24 mouse cellular contexts compared by ENCODE assay signal in the genomic region with DNA sequence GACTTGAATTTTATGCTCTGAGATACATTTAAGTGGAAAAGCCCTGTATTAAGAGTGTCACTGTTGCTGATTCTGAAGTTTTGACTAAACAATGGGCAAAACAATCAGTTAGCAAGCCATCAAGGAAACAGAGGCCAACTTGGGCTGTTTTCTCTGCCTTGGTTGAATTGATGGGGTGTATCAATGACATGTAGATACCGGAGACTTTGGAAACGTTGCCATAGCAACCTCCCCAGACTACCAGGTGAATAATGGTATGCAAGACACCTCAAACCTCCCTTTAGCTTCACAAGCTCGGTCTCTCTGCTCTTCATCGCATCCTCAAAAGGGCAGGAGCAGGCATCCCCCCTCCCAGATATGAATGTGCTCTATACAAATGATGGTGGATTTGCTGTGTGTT.
DNase-seq lines count a peak whose midpoint lies in the region; ATAC-seq and TF ChIP-seq lines count a peak whose summit lies in the region.
"Had no signal": no experiment of that assay in that cellular context is flagged by ENCODE, and none has a peak within 500 bp of the region (broad histone marks: within the 10 kb centered on the region; RNA-seq: fewer than 3 reads in every experiment).

No protein-coding gene starts in this region.

- no peak overlapping the region for H3K27ac ChIP-seq in forebrain, postnatal 0 days (ENCODE audit: low read depth, low read length)
- H3K27ac ChIP-seq in forebrain, embryonic 16.5 days (ENCODE audit: low read length) = no peak overlapping the region
- peak overlapping the region; percentile 66 for H3K27ac ChIP-seq in hindbrain, embryonic 13.5 days
- H3K27ac ChIP-seq in midbrain, embryonic 15.5 days = peak overlapping the region; percentile 33
- H3K27ac ChIP-seq: forebrain, embryonic 10.5 days; heart, embryonic 10.5 days; limb, embryonic 15.5 days; liver, embryonic 14.5 days; lung, embryonic 15.5 days had no signal

- no peaks in the 10 kb centered on the region for H3K9me3 ChIP-seq in forebrain, postnatal 0 days (ENCODE audit: low read length)
- no peaks in the 10 kb centered on the region for H3K9me3 ChIP-seq in forebrain, embryonic 16.5 days (ENCODE audit: control insufficient read depth, low read length)
- H3K9me3 ChIP-seq in hindbrain, embryonic 13.5 days = no peaks in the 10 kb centered on the region
- no peaks in the 10 kb centered on the region for H3K9me3 ChIP-seq in midbrain, embryonic 15.5 days
- H3K9me3 ChIP-seq: forebrain, embryonic 10.5 days; heart, embryonic 10.5 days; limb, embryonic 15.5 days; lung, embryonic 15.5 days had no signal

- no peak overlapping the region for H3K4me3 ChIP-seq in forebrain, postnatal 0 days (ENCODE audit: low read depth, low read length)
- no peak overlapping the region for H3K4me3 ChIP-seq in forebrain, embryonic 16.5 days (replicated peaks; ENCODE audit: low read length)
- H3K4me3 ChIP-seq in hindbrain, embryonic 13.5 days = no peak overlapping the region
- H3K4me3 ChIP-seq in midbrain, embryonic 15.5 days = no peak overlapping the region
- H3K4me3 ChIP-seq: forebrain, embryonic 10.5 days; heart, embryonic 10.5 days; limb, embryonic 15.5 days; lung, embryonic 15.5 days; myocyte had no signal

- no peaks in the 10 kb centered on the region for H3K27me3 ChIP-seq in forebrain, postnatal 0 days (ENCODE audit: insufficient read depth, low read length)
- H3K27me3 ChIP-seq in forebrain, embryonic 16.5 days (replicated peaks; ENCODE audit: control insufficient read depth, insufficient read depth, low read length) = no peaks in the 10 kb centered on the region
- no peaks in the 10 kb centered on the region for H3K27me3 ChIP-seq in hindbrain, embryonic 13.5 days
- no peaks in the 10 kb centered on the region for H3K27me3 ChIP-seq in midbrain, embryonic 15.5 days (replicated peaks)
- H3K27me3 ChIP-seq: limb, embryonic 15.5 days; lung, embryonic 15.5 days had no signal

- ATAC-seq in forebrain, postnatal 0 days = no peak
- ATAC-seq in forebrain, embryonic 16.5 days = no peak
- ATAC-seq in hindbrain, embryonic 13.5 days (ENCODE audit: low FRiP score) = no peak
- no peak for ATAC-seq in midbrain, embryonic 15.5 days (replicated peaks)
- ATAC-seq in inflammation-experienced regulatory T-cells, adult 6 months = no peak
- ATAC-seq: CD4-positive, CD25-positive, alpha-beta regulatory T cell, adult 4 months; intestine, postnatal 0 days had no signal

- no peak overlapping the region for H3K4me2 ChIP-seq in forebrain, postnatal 0 days (ENCODE audit: low read depth)
- H3K4me2 ChIP-seq in forebrain, embryonic 16.5 days (ENCODE audit: low read length) = no peak overlapping the region
- H3K4me2 ChIP-seq in hindbrain, embryonic 13.5 days = no peak overlapping the region
- no peak overlapping the region for H3K4me2 ChIP-seq in midbrain, embryonic 15.5 days
- H3K4me2 ChIP-seq: limb, embryonic 15.5 days; lung, embryonic 15.5 days had no signal

- H3K9ac ChIP-seq in forebrain, postnatal 0 days = no peak overlapping the region
- H3K9ac ChIP-seq in forebrain, embryonic 16.5 days (replicated peaks; ENCODE audit: low read depth, low read length) = no peak overlapping the region
- H3K9ac ChIP-seq in hindbrain, embryonic 13.5 days = no peak overlapping the region
- no peak overlapping the region for H3K9ac ChIP-seq in midbrain, embryonic 15.5 days
- H3K9ac ChIP-seq: limb, embryonic 15.5 days; liver, embryonic 14.5 days; lung, embryonic 15.5 days had no signal

- no peaks in the 10 kb centered on the region for H3K36me3 ChIP-seq in forebrain, postnatal 0 days (ENCODE audit: insufficient read depth)
- H3K36me3 ChIP-seq in forebrain, embryonic 16.5 days (ENCODE audit: control insufficient read depth, insufficient read depth) = no peaks in the 10 kb centered on the region
- no peaks in the 10 kb centered on the region for H3K36me3 ChIP-seq in hindbrain, embryonic 13.5 days
- no peaks in the 10 kb centered on the region for H3K36me3 ChIP-seq in midbrain, embryonic 15.5 days (replicated peaks)
- H3K36me3 ChIP-seq: forebrain, embryonic 10.5 days; heart, embryonic 10.5 days; limb, embryonic 15.5 days; lung, embryonic 15.5 days had no signal

- TF ChIP-seq CTCF in forebrain, postnatal 0 days (IDR thresholded peaks at IDR 0.05; ENCODE audit: low read depth) = no peak

- no peaks in the 10 kb centered on the region for H3K4me1 ChIP-seq in forebrain, postnatal 0 days (ENCODE audit: insufficient read depth)
- no peaks in the 10 kb centered on the region for H3K4me1 ChIP-seq in forebrain, embryonic 16.5 days (replicated peaks; ENCODE audit: control insufficient read depth, insufficient read depth, low read length)
- H3K4me1 ChIP-seq in hindbrain, embryonic 13.5 days (replicated peaks) = peaks cover 20% of the 10 kb centered on the region
- H3K4me1 ChIP-seq in midbrain, embryonic 15.5 days = peaks cover 16% of the 10 kb centered on the region
- H3K4me1 ChIP-seq: heart, embryonic 10.5 days; limb, embryonic 15.5 days; lung, embryonic 15.5 days had no signal

- peak; percentile 33 for DNase-seq in forebrain, postnatal 0 days
- peak; percentile 14 for DNase-seq in ZHBTc4 (ENCODE audit: low read depth, low spot score)
- DNase-seq in urinary bladder, postnatal 14 days (ENCODE audit: low spot score) = no peak
- DNase-seq in frontal cortex, adult 2 months (ENCODE audit: extremely low spot score in 1 of 2, low spot score in 1 of 2) = no peak
- DNase-seq: adrenal gland, adult 8-10 months; cerebellum, adult 9-10 months; gastrocnemius, postnatal 10 days; kidney, postnatal 36 days; lung, postnatal 36 days; right cerebral cortex, adult 18-20 months; right cerebral cortex, postnatal 4 days; thymus, postnatal 25 days had no signal

- 56% methylated on average over 4 of the region's 4 CpGs for WGBS in forebrain, postnatal 0 days
- 59% methylated on average over 4 of the region's 4 CpGs for WGBS in forebrain, embryonic 16.5 days
- 31% methylated on average over 4 of the region's 4 CpGs for WGBS in hindbrain, embryonic 13.5 days
- 42% methylated on average over 4 of the region's 4 CpGs for WGBS in midbrain, embryonic 15.5 days

Comparison
In these comparisons a context has a peak if more than half of its experiments do, and no peak if none do; other contexts are left out.
1. DNase-seq: peak in forebrain, postnatal 0 days (single experiment) and ZHBTc4 (single experiment); none in urinary bladder, postnatal 14 days (single experiment) and frontal cortex, adult 2 months (0 of 2).
2. H3K27ac ChIP-seq: peak in hindbrain, embryonic 13.5 days (single experiment) and midbrain, embryonic 15.5 days (single experiment); none in forebrain, postnatal 0 days (single experiment) and forebrain, embryonic 16.5 days (single experiment).